Mouse (Mus musculus) forebrain, postnatal 0 days (tissue): ENCODE results near the gene Cxcr3. TPM values are rescaled to one million over a fixed set of nuclear protein-coding genes. Genes with fewer than 3 reads are reported as not detected.

Experiments used
- ATAC-seq: fragments of 200-750 bp; cut with Nextera tagmentation; 2 replicates; pipeline ENCODE4 v1.8.0; 2017; ENCODE audit warnings: mild to moderate bottlenecking, moderate library complexity
- DNase-seq: peaks from one replicate; pipeline ENCODE4 v3.0.0-alpha.2; 2015
- H3K27ac ChIP-seq: fragments of 300-500 bp; sonication (generic); 2 replicates; pipeline ENCODE4 v1.5.1; 2014; ENCODE audit warnings: low read depth, mild to moderate bottlenecking, antibody characterized with exemption, low read length, moderate library complexity, mixed read lengths
- H3K27me3 ChIP-seq: fragments of 300-500 bp; sonication (generic); 2 replicates; pipeline ENCODE4 v1.6.1; 2014; ENCODE audit warnings: mild to moderate bottlenecking, low read length, mixed read lengths; ENCODE audit not compliant: insufficient read depth
- H3K36me3 ChIP-seq: fragments of 300-500 bp; sonication (generic); 2 replicates; pipeline ENCODE4 v1.6.1; 2014; ENCODE audit warnings: mild to moderate bottlenecking, moderate library complexity; ENCODE audit not compliant: insufficient read depth
- H3K4me1 ChIP-seq: fragments of 300-500 bp; sonication (generic); 2 replicates; pipeline ENCODE4 v1.6.1; 2014; ENCODE audit warnings: antibody characterized with exemption; ENCODE audit not compliant: insufficient read depth
- H3K4me2 ChIP-seq: fragments of 300-500 bp; sonication (generic); 2 replicates; pipeline ENCODE4 v1.6.1; 2014; ENCODE audit warnings: low read depth, mild to moderate bottlenecking, moderate library complexity
- H3K4me3 ChIP-seq: fragments of 300-500 bp; sonication (generic); 2 replicates; pipeline ENCODE4 v1.5.1; 2014; ENCODE audit warnings: low read depth, low read length, mixed read lengths
- H3K9ac ChIP-seq: fragments of 300-500 bp; sonication (generic); 2 replicates; pipeline ENCODE4 v1.6.1; 2014; ENCODE audit warnings: mild to moderate bottlenecking
- H3K9me3 ChIP-seq: fragments of 300-500 bp; sonication (generic); 2 replicates; pipeline ENCODE4 v1.6.1; 2016; ENCODE audit warnings: low read length
- CTCF ChIP-seq: sonication (generic); IDR thresholded peaks from 2 replicates; pipeline ENCODE4 v1.5.1; 2016; ENCODE audit warnings: antibody characterized with exemption, control low read depth, low read depth
- WGBS: fragments of 180-500 bp; shearing (Covaris S2); extraction: QIAGEN DNeasy Blood & Tissue Kit; methylation state at CpG from one replicate; pipeline ENCODE4 v1.1.7; 2014; 5-methylcytosine and 5-hydroxymethylcytosine counted together
- polyA plus RNA-seq: library from polyadenylated mRNA; unstranded; fragments of >200 nt; fragmentation: Nextera tagmentation; extraction: Ambion mirVana; gene quantifications from 2 replicates; pipeline ENCODE4 v1.2.1, GENCODE M21; 2015
- total RNA-seq: library from RNA; depleted of rRNA; stranded (reverse); fragments of >200 nt; gene quantifications from 2 replicates; pipeline ENCODE4 v1.2.3, GENCODE M21; 2014

Gene Cxcr3
- total and polyA plus RNA-seq, 2 experiments from 2014 or later: 0.10 to 0.15 TPM

DNA sequence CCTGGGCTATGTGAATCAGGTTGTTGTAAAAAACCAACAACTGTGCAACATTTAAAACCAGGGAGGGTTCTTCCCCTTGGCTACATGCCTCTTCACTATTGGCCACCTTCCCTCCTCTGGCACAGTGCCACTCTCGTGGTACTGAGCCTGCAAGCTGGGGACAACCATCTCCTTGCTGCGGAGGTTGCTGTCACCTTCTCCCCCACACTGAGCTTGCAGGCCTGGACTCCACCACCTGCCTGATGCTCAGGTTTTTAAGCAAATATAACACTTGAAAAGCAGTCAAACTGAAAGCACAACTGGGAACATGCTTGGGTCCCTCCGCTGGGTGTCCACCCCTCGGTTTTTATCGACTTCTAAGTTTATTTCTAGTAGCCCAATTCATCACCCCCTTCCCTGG, 20.4 kb upstream of the Cxcr3 start:
- H3K4me3 ChIP-seq: no peak overlapping the region

DNA sequence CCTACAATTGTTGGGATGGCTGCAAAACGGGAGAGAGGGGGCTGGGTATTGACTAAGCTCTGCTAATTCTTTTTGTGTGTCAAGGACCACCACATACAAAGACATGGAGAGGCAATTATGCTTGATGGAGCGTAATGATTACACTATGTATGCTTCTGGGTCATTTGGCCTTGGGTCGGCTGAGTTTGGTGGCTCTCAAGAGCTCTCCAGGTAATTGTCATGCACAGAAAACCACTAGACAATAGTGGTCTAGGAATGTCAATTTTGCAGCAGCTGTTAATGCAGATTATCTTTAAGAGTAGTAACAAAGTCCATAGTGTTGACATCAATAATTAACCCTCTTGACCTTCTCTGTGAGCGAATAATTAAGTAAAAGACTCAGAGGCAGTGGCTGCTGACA, 16.1 kb upstream of the Cxcr3 start:
- Histone ChIP-seq H3K27ac (no peak overlapping the region), H3K9me3 (no peaks in the 10 kb centered on the region), H3K36me3 (no peaks in the 10 kb centered on the region), H3K4me2 (no peak overlapping the region), H3K27me3 (no peaks in the 10 kb centered on the region), H3K4me3 (no peak overlapping the region), H3K4me1 (no peaks in the 10 kb centered on the region), H3K9ac (no peak overlapping the region)
- no peak for TF ChIP-seq CTCF
- ATAC-seq (no peak), DNase-seq (no peak)
- WGBS: 40% methylated on average over 4 of the region's 4 CpGs

More for the DNA sequence above, 20.4 kb upstream of the Cxcr3 start:
- TF ChIP-seq CTCF: no peak
- Histone ChIP-seq H3K9me3 (no peaks in the 10 kb centered on the region), H3K4me2 (no peak overlapping the region), H3K27me3 (no peaks in the 10 kb centered on the region), H3K27ac (no peak overlapping the region), H3K9ac (no peak overlapping the region), H3K36me3 (no peaks in the 10 kb centered on the region), H3K4me1 (no peaks in the 10 kb centered on the region)
- no peak for DNase-seq
- WGBS: 59% methylated on average over 5 of the region's 5 CpGs
- no peak for ATAC-seq

DNA sequence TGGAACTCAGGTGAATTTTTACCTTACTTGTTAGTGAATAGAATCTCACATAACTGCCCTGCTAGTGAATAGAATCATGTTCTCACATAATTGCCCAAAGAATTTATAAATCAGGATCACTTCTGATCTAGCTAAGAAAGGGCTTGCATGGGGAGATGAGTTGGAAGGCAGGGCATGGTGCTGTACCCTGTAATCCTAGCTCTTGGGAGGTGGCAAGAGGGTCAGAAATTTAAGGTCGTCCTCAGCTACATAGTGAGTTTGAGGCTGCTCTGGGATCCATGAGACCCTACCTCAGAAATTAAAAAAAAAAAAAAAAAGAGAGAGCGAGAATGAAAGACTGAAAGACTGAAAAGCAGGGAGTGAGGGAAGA, 7.0 kb upstream of the Cxcr3 start:
- Histone ChIP-seq H3K4me2 (no peak overlapping the region), H3K27me3 (no peaks in the 10 kb centered on the region), H3K27ac (peak overlapping the region; percentile 75), H3K4me1 (no peaks in the 10 kb centered on the region), H3K4me3 (no peak overlapping the region), H3K36me3 (no peaks in the 10 kb centered on the region), H3K9ac (no peak overlapping the region), H3K9me3 (no peaks in the 10 kb centered on the region)
- WGBS: 72% methylated on average over 2 of the region's 2 CpGs
- peak; percentile 67 for ATAC-seq
- no peak for DNase-seq
- TF ChIP-seq CTCF: no peak

DNA sequence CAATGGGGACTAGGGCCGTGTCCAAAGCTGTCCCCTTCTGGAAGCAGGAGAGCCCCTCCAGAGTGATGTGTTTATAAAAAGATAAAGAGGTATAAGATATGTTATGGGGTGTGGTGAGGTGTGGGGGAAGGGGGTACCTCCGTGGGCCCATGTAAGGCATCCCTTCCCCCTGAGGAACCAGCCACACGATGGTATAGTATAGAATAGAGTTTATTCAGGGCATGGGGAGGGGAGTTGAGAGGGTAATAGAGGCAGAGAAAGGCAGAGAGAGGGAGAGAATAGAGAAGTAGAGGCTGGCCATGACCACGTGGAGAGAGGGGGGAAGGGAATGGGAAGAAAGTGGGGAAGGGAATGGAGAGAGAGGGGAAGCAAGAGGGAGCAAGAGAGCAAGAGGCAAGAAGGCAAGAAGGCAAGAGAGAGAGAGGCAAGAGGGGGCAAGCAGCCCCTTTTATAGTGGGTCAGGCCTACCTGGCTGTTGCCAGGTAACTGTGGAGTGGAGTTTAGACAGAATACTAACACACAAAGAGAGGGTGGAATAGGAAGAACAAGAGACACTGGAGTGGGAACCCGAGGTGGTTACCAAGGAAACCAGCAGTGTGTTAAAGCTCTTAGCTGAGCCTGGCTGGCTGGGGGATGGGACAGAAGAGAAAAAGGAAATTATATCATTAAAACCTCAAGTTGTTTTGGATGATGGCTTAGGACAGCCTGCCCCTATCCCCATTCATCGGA, 6.4 kb upstream of the Cxcr3 start:
- DNase-seq (peak; percentile 73), ATAC-seq (peak; percentile 98)
- Histone ChIP-seq H3K4me1 (no peaks in the 10 kb centered on the region), H3K9me3 (no peaks in the 10 kb centered on the region), H3K27me3 (no peaks in the 10 kb centered on the region), H3K9ac (no peak overlapping the region), H3K4me3 (no peak overlapping the region), H3K36me3 (no peaks in the 10 kb centered on the region), H3K4me2 (no peak overlapping the region), H3K27ac (peak overlapping the region; percentile 75)
- 0 out of 2 replicates have a peak, but pooled peaks have one; percentile 15 for TF ChIP-seq CTCF
- WGBS: 48% methylated on average over 6 of the region's 6 CpGs

DNA sequence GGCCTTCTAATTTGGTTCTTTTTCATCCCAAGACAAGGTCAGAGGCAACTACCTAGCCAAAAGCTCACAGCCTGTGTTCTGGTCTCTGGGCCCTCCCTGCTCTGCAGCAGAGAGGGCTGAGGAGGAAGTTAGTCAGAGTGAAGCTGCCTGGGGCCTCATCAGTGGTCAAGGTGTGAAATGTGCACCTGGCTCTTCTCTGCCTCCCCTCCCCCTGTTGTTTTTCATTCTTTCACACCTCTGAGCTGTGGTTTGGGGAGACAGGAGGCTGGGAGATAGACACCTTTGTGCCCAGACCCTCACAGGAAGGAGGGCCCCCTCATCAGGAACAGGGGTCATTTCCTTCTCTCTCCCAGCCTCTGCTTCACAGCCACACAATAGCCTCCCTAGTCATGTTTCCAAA, 3.1 kb upstream of the Cxcr3 start:
- Histone ChIP-seq H3K4me2 (no peak overlapping the region), H3K27ac (no peak overlapping the region), H3K36me3 (no peaks in the 10 kb centered on the region), H3K27me3 (no peaks in the 10 kb centered on the region), H3K9ac (no peak overlapping the region), H3K9me3 (no peaks in the 10 kb centered on the region), H3K4me3 (no peak overlapping the region), H3K4me1 (no peaks in the 10 kb centered on the region)
- TF ChIP-seq CTCF: no peak
- ATAC-seq: no peak
- no peak for DNase-seq

DNA sequence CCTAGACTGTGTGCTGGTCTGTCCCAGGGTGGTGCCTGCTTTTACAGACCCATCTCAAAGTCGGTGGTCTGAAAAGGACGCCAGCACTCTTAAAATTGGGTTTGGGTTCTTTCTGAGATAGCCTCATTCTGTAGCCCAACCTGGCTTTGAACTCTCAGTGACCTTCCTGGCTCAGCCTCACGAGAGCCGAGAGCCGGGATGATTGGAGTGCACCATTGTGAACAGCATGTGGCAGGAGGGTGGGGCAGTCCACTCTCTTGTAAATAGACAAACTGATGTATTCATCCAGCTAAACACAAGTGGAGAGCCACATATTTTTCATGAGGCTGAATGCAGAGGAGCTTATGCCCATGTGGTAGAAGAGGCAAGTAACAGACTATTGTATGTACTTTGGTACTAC, 912 bp upstream of the Cxcr3 start:
- no peak overlapping the region for H3K27ac ChIP-seq
- H3K4me2 ChIP-seq: no peak overlapping the region
- no peak overlapping the region for H3K4me3 ChIP-seq
- H3K9ac ChIP-seq: no peak overlapping the region
- TF ChIP-seq CTCF: no peak
- no peaks in the 10 kb centered on the region for H3K4me1 ChIP-seq
- H3K27me3 ChIP-seq: no peaks in the 10 kb centered on the region
- WGBS: 68% methylated on average over 5 of the region's 5 CpGs
- no peak for ATAC-seq
- H3K36me3 ChIP-seq: no peaks in the 10 kb centered on the region
- DNase-seq: no peak
- H3K9me3 ChIP-seq: no peaks in the 10 kb centered on the region

DNA sequence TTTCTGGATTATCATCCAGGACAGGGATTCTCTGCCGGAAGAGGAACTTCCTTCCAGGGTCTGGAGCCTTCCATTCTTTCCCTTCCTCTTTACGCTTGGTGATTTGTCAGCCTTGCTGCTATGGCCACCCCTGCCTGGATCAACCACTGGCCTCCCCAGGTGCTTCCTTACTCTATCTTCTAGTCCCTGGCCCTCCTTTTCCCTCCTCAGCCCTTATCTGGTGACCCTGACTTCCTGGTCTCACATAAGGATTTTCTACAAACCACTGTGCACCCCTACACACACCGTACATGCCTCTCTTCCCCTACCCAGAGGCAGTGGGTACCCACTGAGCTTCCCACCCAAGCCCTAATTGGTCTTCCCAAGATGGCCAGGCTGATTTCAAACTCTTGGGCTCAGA, 781 bp downstream of the Cxcr3 start:
- ATAC-seq (no peak), DNase-seq (no peak)
- H3K36me3 ChIP-seq: no peaks in the 10 kb centered on the region
- H3K9ac ChIP-seq: no peak overlapping the region
- TF ChIP-seq CTCF: no peak
- H3K27ac ChIP-seq: no peak overlapping the region
- H3K4me1 ChIP-seq: no peaks in the 10 kb centered on the region
- H3K4me3 ChIP-seq: no peak overlapping the region
- H3K9me3 ChIP-seq: no peaks in the 10 kb centered on the region
- 89% methylated on average over 3 of the region's 3 CpGs for WGBS
- no peak overlapping the region for H3K4me2 ChIP-seq
- H3K27me3 ChIP-seq: no peaks in the 10 kb centered on the region
